Mouse (Mus musculus): ENCODE results near the gene Msh5. TPM values are rescaled to one million over a fixed set of nuclear protein-coding genes. Genes with fewer than 3 reads are reported as not detected.
"Not testable (repeated sequence)": the region's sequence is repeated elsewhere in the genome, so short reads cannot be mapped to it uniquely, and the experiment has no call there.

The Msh5 gene
- polyA plus RNA-seq, 1 experiment from 2014 or later = 1.8 TPM

DNA sequence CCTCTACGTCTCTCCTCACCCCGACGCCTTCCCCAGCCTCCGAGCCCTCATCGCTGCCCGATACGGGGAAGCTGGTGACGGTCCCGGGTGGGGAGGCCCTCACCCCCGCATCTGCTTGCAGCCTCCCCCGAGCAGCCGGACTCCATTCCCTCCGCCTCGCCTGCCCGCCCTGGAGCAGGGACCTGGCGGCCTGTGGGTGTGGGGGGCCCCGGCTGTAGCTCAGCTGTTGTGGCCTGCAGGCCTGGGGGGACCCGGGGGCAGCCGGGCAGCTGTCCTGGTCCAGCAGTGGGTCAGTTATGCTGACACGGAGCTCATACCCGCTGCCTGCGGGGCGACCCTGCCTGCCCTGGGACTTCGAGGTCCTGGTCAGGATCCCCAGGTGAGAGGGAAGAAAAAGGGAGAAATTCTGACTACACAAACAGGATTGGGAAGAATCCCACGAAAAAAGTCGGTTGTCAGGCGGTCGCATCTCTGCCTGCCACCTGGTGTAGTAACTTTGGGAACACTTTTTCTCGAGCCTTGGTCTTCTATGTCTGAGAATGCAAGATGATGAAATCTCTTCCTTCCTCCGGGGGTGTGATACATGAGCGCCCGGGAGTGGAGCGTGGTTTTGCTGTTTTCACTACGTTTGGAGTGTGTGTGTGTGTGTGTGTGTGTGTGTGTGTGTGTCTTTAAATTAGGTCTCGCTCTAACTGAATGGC lies 44.9 kb downstream of the Msh5 start:
- no peaks in the 10 kb centered on the region for H3K27me3 ChIP-seq (replicated peaks; ENCODE audit: insufficient read depth, low read length)
- H3K36me3 ChIP-seq (ENCODE audit: insufficient read depth, low read length) = no peaks in the 10 kb centered on the region
- H3K4me2 ChIP-seq (replicated peaks; ENCODE audit: low read depth, low read length) = peak overlapping the region; percentile 99
- H3K27ac ChIP-seq (ENCODE audit: low read length) = peak overlapping the region; percentile 98
- TF ChIP-seq EP300 (IDR thresholded peaks at IDR 0.05) (no peak), CTCF (IDR thresholded peaks at IDR 0.05) (no peak)
- peaks cover 21% of the 10 kb centered on the region for H3K4me1 ChIP-seq (ENCODE audit: insufficient read depth, low read depth, low read length)
- peak overlapping the region; percentile 81 for H3K4me3 ChIP-seq (ENCODE audit: low read depth, low read length)
- H3K9ac ChIP-seq (replicated peaks; ENCODE audit: low read depth) = peak overlapping the region; percentile 82
- WGBS = under 1% methylated on average over 35 of the region's 35 CpGs
- ATAC-seq = peak; percentile 9
- H3K9me3 ChIP-seq (ENCODE audit: low read length) = no peaks in the 10 kb centered on the region
- peak; percentile 76 for DNase-seq (ENCODE audit: low spot score)

DNA sequence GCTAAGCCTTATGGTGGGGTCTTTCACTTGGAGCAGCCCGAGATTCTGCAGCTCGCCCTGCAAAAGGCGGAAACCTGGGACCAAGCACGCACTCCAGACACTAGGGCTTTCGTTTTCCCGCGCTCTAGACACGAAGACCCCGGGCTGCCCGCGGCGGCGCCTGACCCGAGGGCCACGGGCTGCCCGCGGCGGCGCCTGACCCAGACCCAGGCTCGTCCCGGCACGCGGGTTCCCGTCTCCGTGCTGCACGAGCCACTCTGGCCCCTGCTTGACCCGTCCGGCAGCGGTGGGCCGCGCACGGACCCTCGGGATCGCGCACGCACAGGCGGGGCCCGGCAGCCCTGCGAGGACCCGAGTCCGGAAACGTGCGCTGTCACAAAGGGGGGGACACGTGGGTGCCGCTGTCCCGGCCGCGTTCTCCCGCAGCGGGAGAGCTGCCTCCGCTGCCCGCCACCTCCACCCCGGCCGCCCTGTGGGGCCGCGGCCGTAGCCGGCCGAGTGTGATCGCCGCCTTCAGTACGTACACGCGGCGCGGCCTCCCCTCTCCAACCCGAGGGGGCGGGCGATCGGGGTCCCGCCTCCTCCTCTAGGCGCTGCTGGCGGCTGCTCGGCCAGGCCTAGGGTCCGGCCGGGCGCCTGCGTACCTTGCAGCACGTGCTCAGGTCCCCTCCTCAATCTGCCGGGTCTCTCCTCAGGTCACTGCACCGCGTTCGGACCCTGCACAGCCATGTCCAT lies 45.7 kb downstream of the Msh5 start, which contains the start of gene Vars:
Gene Vars (plus strand): TSS at position 271 of the 735 bp plus-strand sequence.
- Histone ChIP-seq H3K36me3 (ENCODE audit: insufficient read depth, low read length) (no peaks in the 10 kb centered on the region), H3K27me3 (replicated peaks; ENCODE audit: insufficient read depth, low read length) (no peaks in the 10 kb centered on the region), H3K9me3 (ENCODE audit: low read length) (no peaks in the 10 kb centered on the region), H3K9ac (replicated peaks; ENCODE audit: low read depth) (peak within 1 kb of the TSS; percentile 82), H3K4me3 (ENCODE audit: low read depth, low read length) (peak within 1 kb of the TSS; percentile 81), H3K4me1 (ENCODE audit: insufficient read depth, low read depth, low read length) (peaks cover 21% of the 10 kb centered on the region), H3K4me2 (replicated peaks; ENCODE audit: low read depth, low read length) (peak within 1 kb of the TSS; percentile 99), H3K27ac (ENCODE audit: low read length) (peak within 1 kb of the TSS; percentile 98)
- WGBS = under 1% methylated on average over 59 of the region's 83 CpGs
- ATAC-seq = peak; percentile 87
- DNase-seq (ENCODE audit: low spot score) = peak; percentile 86
- TF ChIP-seq CTCF (IDR thresholded peaks at IDR 0.05) = peak; percentile 1
- TF ChIP-seq EP300 (IDR thresholded peaks at IDR 0.05) = 0 out of 2 replicates have a peak, but pooled peaks have one; percentile 21

DNA sequence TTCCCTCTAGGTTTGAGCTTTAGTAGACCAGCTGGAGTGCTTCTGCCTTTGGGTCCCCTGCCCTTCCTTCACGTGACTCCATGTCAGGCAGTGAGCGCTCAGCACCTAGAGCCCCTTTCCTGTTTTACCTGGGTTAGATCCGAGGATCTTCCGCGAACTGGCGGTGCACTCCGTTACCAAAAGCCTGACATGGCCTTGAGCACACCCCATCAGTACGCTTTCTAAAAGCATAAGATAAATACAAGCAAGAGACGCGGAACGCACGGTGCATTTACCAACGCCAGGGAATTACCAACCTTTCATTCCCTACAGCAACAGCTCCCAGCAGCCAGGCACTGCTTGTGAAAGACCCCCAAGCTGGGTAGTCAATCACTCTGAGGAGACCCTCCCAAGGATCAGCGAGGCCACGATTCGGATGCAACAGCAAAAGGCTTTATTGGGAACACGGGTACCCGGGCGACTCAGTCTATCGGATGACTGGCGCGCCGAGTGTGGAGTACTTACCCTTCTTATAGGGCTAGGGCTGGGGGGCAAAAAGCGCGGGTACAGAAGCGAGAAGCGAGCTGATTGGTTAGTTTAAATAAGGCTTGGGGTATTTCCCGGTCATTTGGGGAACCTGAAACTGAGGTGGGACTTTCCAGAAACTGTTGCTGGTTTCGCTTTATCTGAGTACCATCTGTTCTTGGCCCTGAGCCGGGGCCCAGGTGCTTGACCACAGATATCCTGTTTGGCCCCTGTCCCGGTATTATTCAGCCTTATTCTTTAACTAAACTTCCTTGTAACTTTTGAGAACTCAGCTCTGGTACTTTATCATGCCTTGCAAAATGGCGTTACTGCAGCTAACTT lies 46.5 kb downstream of the Msh5 start:
- peak overlapping the region; percentile 81 for H3K4me3 ChIP-seq (ENCODE audit: low read depth, low read length)
- DNase-seq (ENCODE audit: low spot score) = peak; percentile 29

DNA sequence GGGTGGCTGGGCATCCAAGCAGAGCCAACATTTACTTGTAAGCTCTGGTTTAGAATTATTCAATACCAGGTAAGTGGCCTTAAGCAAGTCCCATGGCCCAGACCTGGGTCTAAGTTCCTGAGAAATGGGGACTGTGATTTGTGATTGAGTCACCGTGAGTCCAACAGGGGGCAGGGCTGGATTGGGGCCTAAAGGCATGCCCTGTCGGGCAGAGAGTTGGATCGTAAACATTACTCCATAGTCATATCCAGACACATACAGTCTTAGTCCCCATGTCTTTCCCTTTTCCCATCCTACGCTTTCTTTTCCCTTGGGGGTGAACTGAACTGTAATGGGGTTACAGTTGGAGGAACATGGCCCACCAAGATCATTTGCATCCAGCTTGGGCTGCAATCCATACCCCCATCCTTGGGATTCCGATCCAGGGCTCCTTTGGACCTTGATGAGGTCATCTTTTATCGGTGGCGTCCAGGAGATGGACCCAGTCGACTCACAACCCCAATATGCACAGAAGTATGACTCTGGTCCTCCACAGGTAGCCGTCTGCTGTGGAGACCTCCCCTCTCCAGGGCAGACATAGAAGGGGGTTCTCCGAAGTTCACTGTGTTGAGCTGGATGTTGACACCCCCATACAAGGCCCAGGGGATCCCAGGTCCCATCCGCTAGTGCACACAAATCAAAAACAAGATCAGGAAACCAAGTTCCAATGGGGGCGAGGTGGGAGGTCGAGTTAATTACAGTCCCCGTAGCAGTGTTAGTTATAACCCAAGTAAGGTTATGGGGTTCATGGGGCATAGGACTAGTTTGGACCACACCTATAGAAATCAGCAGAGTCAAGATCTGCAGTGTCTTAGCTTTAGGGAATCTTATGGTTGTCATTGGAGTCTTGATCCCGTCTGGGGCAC lies 47.8 kb downstream of the Msh5 start:
- peak overlapping the region; percentile 99 for H3K4me2 ChIP-seq (replicated peaks; ENCODE audit: low read depth, low read length)
- TF ChIP-seq EP300 (IDR thresholded peaks at IDR 0.05) (no peak), CTCF (IDR thresholded peaks at IDR 0.05) (peak; percentile 8; the same call in 1 of the 2 replicates)
- no peaks in the 10 kb centered on the region for H3K9me3 ChIP-seq (ENCODE audit: low read length)
- H3K27me3 ChIP-seq (replicated peaks; ENCODE audit: insufficient read depth, low read length) = no peaks in the 10 kb centered on the region
- DNase-seq (ENCODE audit: low spot score) (no peak), ATAC-seq (no peak)
- H3K27ac ChIP-seq (ENCODE audit: low read length) = no peak overlapping the region
- H3K36me3 ChIP-seq (ENCODE audit: insufficient read depth, low read length) = no peaks in the 10 kb centered on the region
- H3K9ac ChIP-seq (replicated peaks; ENCODE audit: low read depth) = no peak overlapping the region
- no peak overlapping the region for H3K4me3 ChIP-seq (ENCODE audit: low read depth, low read length)
- 82% methylated on average over 15 of the region's 15 CpGs for WGBS
- peaks cover 21% of the 10 kb centered on the region for H3K4me1 ChIP-seq (ENCODE audit: insufficient read depth, low read depth, low read length)

More for the DNA sequence above, 46.5 kb downstream of the Msh5 start:
- peak overlapping the region; percentile 98 for H3K27ac ChIP-seq (ENCODE audit: low read length)
- ATAC-seq; H3K36me3 ChIP-seq (ENCODE audit: insufficient read depth, low read length); H3K9me3 ChIP-seq (ENCODE audit: low read length); H3K27me3 ChIP-seq (replicated peaks; ENCODE audit: insufficient read depth, low read length): not testable (repeated sequence)
- H3K4me2 ChIP-seq (replicated peaks; ENCODE audit: low read depth, low read length) = peak overlapping the region; percentile 99
- 9% methylated on average over 28 of the region's 32 CpGs for WGBS
- peaks cover 21% of the 10 kb centered on the region for H3K4me1 ChIP-seq (ENCODE audit: insufficient read depth, low read depth, low read length)
- peak overlapping the region; percentile 29; the same call in 1 of the 2 replicates for H3K9ac ChIP-seq (replicated peaks; ENCODE audit: low read depth)

DNA sequence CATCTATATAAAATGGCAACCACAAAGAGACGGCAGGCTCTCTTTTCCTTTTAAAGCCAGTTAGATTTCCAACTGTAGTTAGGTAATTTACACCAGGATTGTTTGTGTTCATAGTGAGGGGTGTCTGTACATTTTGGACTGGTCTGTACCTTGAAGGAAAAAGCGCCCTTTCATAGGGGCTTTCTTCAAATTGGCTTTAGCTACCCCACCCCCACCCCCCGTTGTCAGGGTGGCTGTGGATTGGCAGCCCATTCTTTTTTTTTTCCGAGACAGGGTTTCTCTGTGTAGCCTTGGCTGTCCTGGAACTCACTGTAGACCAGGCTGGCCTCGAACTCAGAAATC lies 49.4 kb downstream of the Msh5 start:
- Histone ChIP-seq H3K4me3 (ENCODE audit: low read depth, low read length) (no peak overlapping the region), H3K27ac (ENCODE audit: low read length) (no peak overlapping the region), H3K27me3 (replicated peaks; ENCODE audit: insufficient read depth, low read length) (no peaks in the 10 kb centered on the region), H3K4me1 (ENCODE audit: insufficient read depth, low read depth, low read length) (peaks cover 11% of the 10 kb centered on the region; the same call in 1 of the 2 replicates), H3K4me2 (replicated peaks; ENCODE audit: low read depth, low read length) (no peak overlapping the region), H3K36me3 (ENCODE audit: insufficient read depth, low read length) (no peaks in the 10 kb centered on the region), H3K9me3 (ENCODE audit: low read length) (no peaks in the 10 kb centered on the region), H3K9ac (replicated peaks; ENCODE audit: low read depth) (no peak overlapping the region)
- 81% methylated on average over 5 of the region's 5 CpGs for WGBS
- no peak for ATAC-seq
- DNase-seq (ENCODE audit: low spot score) = no peak
- TF ChIP-seq CTCF (IDR thresholded peaks at IDR 0.05) = no peak
- no peak for TF ChIP-seq EP300 (IDR thresholded peaks at IDR 0.05)

All from lung, postnatal 0 days (tissue).